ENCODE assay signal across 14 mouse cellular contexts in genomic region chr13:63268776-63269175, GRCm38 (mm10).
DNase-seq lines count a peak whose midpoint lies in the region; ATAC-seq lines count a peak whose summit lies in the region.
"Had no signal": no experiment of that assay in that cellular context is flagged by ENCODE, and none has a peak within 500 bp of the region (broad histone marks: within the 10 kb centered on the region; RNA-seq: fewer than 3 reads in every experiment).

No protein-coding gene starts in this region.

- DNase-seq in embryonic facial prominence, embryonic 10.5 days (ENCODE audit: low spot score) = no peak
- DNase-seq in kidney, adult 18-20 months = no peak
- no peak for DNase-seq in cerebellum, adult 18-20 months
- no peak for DNase-seq in right cerebral cortex, postnatal 36 days (ENCODE audit: low spot score in 2 of 2)
- DNase-seq: cerebellum, postnatal 14 days; gastrocnemius, postnatal 14 days; right cerebral cortex, postnatal 25 days had no signal

- no peak for ATAC-seq in embryonic facial prominence, embryonic 12.5 days (ENCODE audit: insufficient number of reproducible peaks, insufficient read depth, low FRiP score, low TSS enrichment)
- no peak for ATAC-seq in kidney, embryonic 16.5 days (ENCODE audit: low FRiP score, low TSS enrichment)
- 0 out of 2 replicates have a peak, but pooled peaks have one; percentile 20 for ATAC-seq in granulocyte monocyte progenitor cell, adult 5-6 weeks (replicated peaks; ENCODE audit: poor library complexity, severe bottlenecking)
- no peak for ATAC-seq in limb, embryonic 15.5 days (ENCODE audit: insufficient number of reproducible peaks, low FRiP score, low TSS enrichment, low read depth)
- ATAC-seq: forebrain, embryonic 16.5 days had no signal

- H3K4me3 ChIP-seq in embryonic facial prominence, embryonic 12.5 days = no peak overlapping the region
- H3K4me3 ChIP-seq in embryonic facial prominence, embryonic 10.5 days = no peak overlapping the region
- H3K4me3 ChIP-seq in kidney, embryonic 16.5 days (ENCODE audit: low read length) = no peak overlapping the region
- no peak overlapping the region for H3K4me3 ChIP-seq in limb, embryonic 15.5 days
- H3K4me3 ChIP-seq: left cerebral cortex, adult 2 months; midbrain, embryonic 10.5 days had no signal

- no peaks in the 10 kb centered on the region for H3K9me3 ChIP-seq in embryonic facial prominence, embryonic 12.5 days
- H3K9me3 ChIP-seq in embryonic facial prominence, embryonic 10.5 days = no peaks in the 10 kb centered on the region
- H3K9me3 ChIP-seq in kidney, embryonic 16.5 days (ENCODE audit: low read length) = no peaks in the 10 kb centered on the region
- no peaks in the 10 kb centered on the region for H3K9me3 ChIP-seq in limb, embryonic 15.5 days
- H3K9me3 ChIP-seq: midbrain, embryonic 10.5 days had no signal

- no peak overlapping the region for H3K9ac ChIP-seq in embryonic facial prominence, embryonic 12.5 days
- H3K9ac ChIP-seq in kidney, embryonic 16.5 days (replicated peaks; ENCODE audit: low read length) = no peak overlapping the region
- H3K9ac ChIP-seq in limb, embryonic 15.5 days = no peak overlapping the region

- H3K4me2 ChIP-seq in embryonic facial prominence, embryonic 12.5 days (replicated peaks) = no peak overlapping the region
- peak overlapping the region; percentile 18; the same call in 1 of the 2 replicates for H3K4me2 ChIP-seq in kidney, embryonic 16.5 days (replicated peaks; ENCODE audit: low read depth, low read length)
- H3K4me2 ChIP-seq in limb, embryonic 15.5 days = no peak overlapping the region

- H3K36me3 ChIP-seq in embryonic facial prominence, embryonic 12.5 days = no peaks in the 10 kb centered on the region
- peaks cover 4% of the 10 kb centered on the region; the same call in 1 of the 2 replicates for H3K36me3 ChIP-seq in embryonic facial prominence, embryonic 10.5 days (replicated peaks)
- H3K36me3 ChIP-seq in kidney, embryonic 16.5 days (ENCODE audit: insufficient read depth, low read length) = no peaks in the 10 kb centered on the region
- peaks cover 13% of the 10 kb centered on the region; the same call in 1 of the 2 replicates for H3K36me3 ChIP-seq in limb, embryonic 15.5 days
- H3K36me3 ChIP-seq: midbrain, embryonic 10.5 days had no signal

- peak overlapping the region; percentile 70 for H3K27ac ChIP-seq in embryonic facial prominence, embryonic 12.5 days
- H3K27ac ChIP-seq in embryonic facial prominence, embryonic 10.5 days (replicated peaks) = no peak overlapping the region
- H3K27ac ChIP-seq in kidney, embryonic 16.5 days (ENCODE audit: low read length) = peak overlapping the region; percentile 89
- H3K27ac ChIP-seq in limb, embryonic 15.5 days = peak overlapping the region; percentile 67
- H3K27ac ChIP-seq: left cerebral cortex, adult 2 months; midbrain, embryonic 10.5 days had no signal

- H3K27me3 ChIP-seq in embryonic facial prominence, embryonic 12.5 days = no peaks in the 10 kb centered on the region
- H3K27me3 ChIP-seq in embryonic facial prominence, embryonic 10.5 days (replicated peaks; ENCODE audit: low read depth, poor library complexity, severe bottlenecking) = peaks cover 28% of the 10 kb centered on the region
- no peaks in the 10 kb centered on the region for H3K27me3 ChIP-seq in kidney, embryonic 16.5 days (ENCODE audit: insufficient read depth, low read length)
- H3K27me3 ChIP-seq in limb, embryonic 15.5 days = no peaks in the 10 kb centered on the region

- WGBS in embryonic facial prominence, embryonic 12.5 days = 48% methylated on average over 1 of the region's 1 CpGs
- 69% methylated on average over 1 of the region's 1 CpGs for WGBS in embryonic facial prominence, embryonic 10.5 days
- WGBS in kidney, embryonic 16.5 days = 48% methylated on average over 1 of the region's 1 CpGs
- 35% methylated on average over 1 of the region's 1 CpGs for WGBS in limb, embryonic 15.5 days

- H3K4me1 ChIP-seq in embryonic facial prominence, embryonic 12.5 days = peaks cover 61% of the 10 kb centered on the region
- H3K4me1 ChIP-seq in embryonic facial prominence, embryonic 10.5 days = peaks cover 75% of the 10 kb centered on the region
- peaks cover 66% of the 10 kb centered on the region for H3K4me1 ChIP-seq in kidney, embryonic 16.5 days (ENCODE audit: insufficient read depth, low read length)
- peaks cover 62% of the 10 kb centered on the region for H3K4me1 ChIP-seq in limb, embryonic 15.5 days
